Mouse (Mus musculus) spleen, postnatal 10 days (tissue): ENCODE measurements at regions not wholly inside any gene's neighbourhood (a gene's known extent, or its start where the extent isn't known, plus 50 kb on each side); places are given as distances from the start of the nearest gene placed in this dataset.

ENCODE experiments used
- DNase-seq, 2 experiments: peaks; one replicate each; pipeline ENCODE4 v3.0.0; 2021 to 2022; ENCODE audit warnings: low spot score in 2 of 2

- no peak for DNase-seq
Measured at GRCm38 (mm10) chr12:77135661-77136060, 102.3 kb upstream of the Fut8 start.

DNA sequence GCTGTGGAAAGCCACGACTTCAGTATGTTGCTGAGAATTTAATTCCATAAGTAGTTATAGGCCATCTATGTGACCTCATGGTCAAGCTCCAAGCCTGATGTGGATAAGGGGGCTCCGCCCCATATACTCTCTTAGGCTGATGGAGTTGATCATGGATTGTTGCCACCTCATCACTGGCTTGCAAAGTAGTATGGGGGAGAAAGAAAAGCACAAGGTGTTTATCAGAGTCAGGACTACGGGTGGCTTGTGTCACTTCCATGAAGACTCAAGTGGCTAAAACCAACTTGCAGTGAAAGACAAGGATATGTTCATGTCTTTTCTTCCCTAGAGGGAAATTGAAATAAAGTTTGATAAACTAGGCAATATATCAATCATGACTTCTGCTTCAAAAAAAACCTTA lies 102.9 kb upstream of the Fut8 start:
- DNase-seq: no peak

- DNase-seq: no peak
Measured at GRCm38 (mm10) chr12:77134306-77135010, 103.5 kb upstream of the Fut8 start.

GRCm38 (mm10) chr12:77133465-77134305 lies 104.2 kb upstream of the Fut8 start:
- DNase-seq: no peak

GRCm38 (mm10) chr12:77131328-77131727 lies 106.6 kb upstream of the Fut8 start:
- DNase-seq: no peak

- DNase-seq: no peak
Measured at GRCm38 (mm10) chr12:77130526-77130925, 107.4 kb upstream of the Fut8 start.

DNA sequence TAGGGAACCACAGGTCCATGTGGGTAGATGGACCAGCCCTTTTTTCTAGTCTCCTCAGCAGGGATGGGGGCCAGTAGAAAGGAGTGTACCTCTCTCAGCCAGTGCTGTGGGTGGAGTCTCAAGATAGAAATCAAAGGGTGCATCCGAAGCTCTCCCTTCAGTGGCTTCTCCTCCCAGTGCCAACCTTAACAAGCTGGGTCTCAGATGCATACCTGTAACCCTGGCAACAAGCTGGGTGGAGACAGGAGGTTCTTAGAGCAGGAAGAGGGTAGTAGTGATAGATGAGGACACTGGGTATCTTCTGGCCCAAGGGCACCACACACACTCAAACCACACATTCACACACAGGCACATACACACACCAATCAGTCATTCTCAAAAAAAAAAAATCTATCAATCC lies 113.7 kb upstream of the Fut8 start:
- no peak for DNase-seq

- DNase-seq: no peak
Measured at GRCm38 (mm10) chr12:77113516-77113915, 124.4 kb upstream of the Fut8 start.

- no peak for DNase-seq
Measured at GRCm38 (mm10) chr12:77112133-77112532, 125.8 kb upstream of the Fut8 start.

DNA sequence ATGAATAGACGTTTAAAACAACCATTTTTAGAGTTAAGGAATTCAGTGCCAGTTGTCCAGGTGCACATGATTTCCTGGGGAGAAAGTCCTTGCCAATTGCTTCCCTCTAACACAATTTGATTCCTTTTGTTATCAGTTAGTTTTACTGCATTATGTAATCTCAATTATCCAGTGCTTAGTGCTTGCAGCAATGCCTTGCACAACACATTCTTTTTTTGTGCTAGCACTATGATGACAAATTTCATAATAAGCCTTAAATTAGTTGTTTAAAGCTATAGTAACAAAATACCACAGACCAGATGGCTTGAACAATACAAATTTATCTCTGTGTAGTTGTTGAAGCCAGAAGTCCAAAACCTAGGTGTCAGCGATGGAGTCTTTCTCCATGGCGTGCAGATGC lies 130.7 kb upstream of the Fut8 start:
- DNase-seq: no peak

- DNase-seq: no peak
Measured at GRCm38 (mm10) chr12:77105887-77106600, 131.9 kb upstream of the Fut8 start.

- no peak for DNase-seq
Measured at GRCm38 (mm10) chr12:77100482-77100881, 137.4 kb upstream of the Fut8 start.

- no peak for DNase-seq
Measured at GRCm38 (mm10) chr12:77099521-77099920, 137.5 kb upstream of the Max start.

DNA sequence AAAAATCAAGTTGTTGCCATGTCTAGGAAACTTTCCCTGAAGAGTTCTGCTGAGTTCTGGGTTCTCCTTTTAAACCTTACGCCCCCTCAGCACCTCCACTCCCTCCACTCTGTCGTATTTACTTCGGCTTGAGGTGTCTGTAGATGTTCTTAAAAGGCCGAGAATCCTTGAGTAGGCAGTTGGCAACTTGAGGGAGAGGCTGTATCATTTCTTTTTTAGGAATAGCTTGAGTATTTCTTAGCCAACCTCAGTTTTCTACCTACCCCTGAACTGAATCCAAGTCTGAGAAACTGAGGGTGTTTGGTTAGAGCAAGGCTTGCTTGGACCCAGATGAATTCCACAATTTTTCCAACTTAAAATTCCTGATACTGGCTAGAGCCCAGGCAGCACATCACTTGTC lies 136.8 kb upstream of the Max start:
- DNase-seq: no peak

- no peak for DNase-seq
Measured at GRCm38 (mm10) chr12:77097831-77098230, 135.8 kb upstream of the Max start.

GRCm38 (mm10) chr12:77096461-77096860 lies 134.5 kb upstream of the Max start:
- DNase-seq: no peak

GRCm38 (mm10) chr12:77094999-77095915 lies 133.3 kb upstream of the Max start:
- no peak for DNase-seq

- no peak for DNase-seq
Measured at GRCm38 (mm10) chr12:77094168-77094567, 132.2 kb upstream of the Max start.

- DNase-seq: no peak
Measured at GRCm38 (mm10) chr12:77092741-77093140, 130.7 kb upstream of the Max start.

- no peak for DNase-seq
Measured at GRCm38 (mm10) chr12:77092143-77092542, 130.1 kb upstream of the Max start.

DNA sequence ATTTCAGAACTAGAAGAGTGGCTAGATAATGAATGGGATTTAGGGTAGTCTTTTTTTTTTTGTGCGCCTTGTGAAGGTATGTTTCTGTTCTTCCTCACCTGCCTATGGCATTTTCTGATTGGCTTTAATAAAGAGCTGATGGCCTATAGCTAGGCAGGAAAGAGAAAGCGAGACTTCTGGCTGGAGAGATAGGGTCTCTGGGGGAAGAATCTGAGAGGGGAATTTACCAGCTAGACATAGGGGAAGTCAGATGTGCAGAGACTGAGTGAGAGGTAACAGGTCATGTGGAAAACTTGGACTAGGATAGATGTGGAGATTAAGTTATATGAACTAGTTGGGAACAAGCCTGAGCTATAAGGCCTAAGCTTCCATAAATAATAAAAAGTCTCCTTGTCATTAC lies 129.7 kb upstream of the Max start:
- no peak for DNase-seq

DNA sequence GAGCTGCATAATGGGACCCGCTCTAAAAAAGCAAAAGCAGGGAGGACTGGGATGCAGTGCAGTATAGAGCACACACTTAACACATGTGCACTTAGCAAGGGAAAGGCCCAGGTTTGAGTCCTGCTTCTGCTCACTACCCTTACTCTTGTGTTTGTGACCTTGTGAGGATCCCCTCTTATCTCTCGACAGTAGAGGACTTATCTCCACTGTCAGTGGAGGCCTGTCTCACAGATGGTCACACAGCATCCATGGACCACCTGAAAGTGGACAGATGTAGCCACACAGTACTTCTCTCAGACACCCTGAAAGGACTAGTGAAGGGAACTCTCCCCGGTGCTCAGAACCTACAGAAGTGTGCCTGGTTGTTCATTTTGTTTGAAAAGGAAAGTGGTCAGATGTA lies 128.5 kb upstream of the Max start:
- DNase-seq: no peak
